Mouse (Mus musculus) hematopoietic stem cell, adult 5-6 weeks (primary cell): ENCODE measurements around the gene Rpl36. TPM values are rescaled to one million over a fixed set of nuclear protein-coding genes. Genes with fewer than 3 reads are reported as not detected.

ENCODE experiments used
- ATAC-seq, 2 experiments: fragments of 125-278 bp in 1 of 2; replicated peaks in 1 of 2; 2 replicates each; pipeline ENCODE4 v1.8.0; 2016 to 2017; ENCODE audit warnings: inconsistent platforms in 2 of 2, mild to moderate bottlenecking in 2 of 2, moderate number of reproducible peaks in 2 of 2, low read depth in 1 of 2, moderate TSS enrichment in 1 of 2; ENCODE audit not compliant: low FRiP score in 2 of 2, poor library complexity in 2 of 2, severe bottlenecking in 2 of 2, insufficient read depth in 1 of 2, low TSS enrichment in 1 of 2
- total RNA-seq: library from RNA; stranded (forward); fragments of 172-1452, 232-1000 nt; gene quantifications from 2 replicates; pipeline ENCODE4 v1.2.3, GENCODE M21; 2017

Rpl36 gene
- total RNA-seq = 2,030 and 2,370 TPM in 2 replicates

DNA sequence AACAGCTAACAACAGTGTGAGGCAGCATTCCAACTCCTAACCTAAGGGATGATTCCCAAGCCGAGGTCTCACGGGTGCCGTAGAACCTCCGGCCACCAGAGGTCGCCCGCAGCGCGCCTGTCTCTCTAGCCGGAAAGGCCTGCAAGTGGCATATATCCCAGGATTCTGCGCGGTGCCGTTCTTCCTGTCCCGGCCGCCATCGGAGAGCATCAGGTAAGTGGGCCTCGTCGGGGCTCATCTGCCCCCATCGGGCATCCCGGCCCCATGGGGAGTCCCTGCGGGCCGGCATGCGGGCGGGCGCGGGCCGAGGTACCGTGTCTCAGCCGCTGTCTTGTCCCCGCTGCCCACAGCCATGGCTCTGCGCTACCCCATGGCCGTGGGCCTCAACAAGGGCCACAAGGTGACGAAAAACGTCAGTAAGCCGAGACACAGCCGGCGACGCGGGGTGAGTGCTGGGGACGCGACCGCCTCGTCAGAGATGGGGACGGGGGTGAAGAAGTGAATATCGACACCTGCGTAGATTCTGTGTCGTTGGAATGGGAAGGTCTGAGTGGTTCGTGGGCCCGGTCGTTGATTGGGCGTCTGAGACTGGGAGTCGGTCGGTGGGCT lies at the start of gene Rpl36:
Gene Rpl36, plus strand, starts transcription at position 181 of the 609 bp plus-strand sequence.
- peak; percentile 46 to 69 for ATAC-seq

- no peak for ATAC-seq
Observed at GRCm38 (mm10) chr17:56566293-56566692, 46.9 kb upstream of the Rpl36 start.

DNA sequence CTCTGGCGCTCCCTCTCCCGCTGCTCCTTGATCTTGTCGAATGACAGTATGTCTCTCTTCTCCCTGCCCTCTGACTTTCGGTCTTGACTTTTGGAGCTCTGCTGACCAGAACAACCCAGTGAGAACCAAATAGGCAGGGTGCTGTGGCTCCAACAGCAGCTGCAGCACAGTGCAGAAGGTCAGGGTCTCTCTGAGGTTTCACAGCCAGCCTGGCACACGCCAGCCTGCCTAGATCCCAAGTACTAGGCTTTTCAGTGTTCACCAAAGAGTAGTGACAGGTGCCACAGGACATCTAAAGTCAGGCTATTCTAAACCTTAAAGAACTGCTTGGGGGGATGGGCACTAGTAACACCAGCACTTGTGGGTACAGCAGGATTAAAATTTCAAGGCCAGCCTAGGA lies 46.3 kb upstream of the Rpl36 start:
- no peak for ATAC-seq

DNA sequence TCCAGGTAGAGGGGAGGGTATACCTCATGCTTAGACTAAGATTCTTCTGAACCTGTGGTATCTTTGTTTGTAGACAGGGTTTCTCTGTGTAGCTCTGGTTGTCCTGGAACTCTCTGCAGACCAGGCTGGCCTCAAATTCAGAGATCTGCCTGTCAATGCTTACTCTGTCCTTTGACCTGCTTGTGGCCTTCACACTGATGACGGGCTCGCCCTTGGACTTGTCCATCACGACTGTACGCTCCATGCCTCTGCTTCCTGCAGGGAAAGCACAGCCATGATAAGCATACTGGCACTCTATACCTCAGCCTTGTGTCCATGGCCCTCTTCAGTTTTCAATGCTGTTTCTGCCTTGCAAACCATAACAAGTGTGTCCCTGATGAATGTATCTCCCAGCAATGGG lies 45.8 kb upstream of the Rpl36 start:
- no peak for ATAC-seq

DNA sequence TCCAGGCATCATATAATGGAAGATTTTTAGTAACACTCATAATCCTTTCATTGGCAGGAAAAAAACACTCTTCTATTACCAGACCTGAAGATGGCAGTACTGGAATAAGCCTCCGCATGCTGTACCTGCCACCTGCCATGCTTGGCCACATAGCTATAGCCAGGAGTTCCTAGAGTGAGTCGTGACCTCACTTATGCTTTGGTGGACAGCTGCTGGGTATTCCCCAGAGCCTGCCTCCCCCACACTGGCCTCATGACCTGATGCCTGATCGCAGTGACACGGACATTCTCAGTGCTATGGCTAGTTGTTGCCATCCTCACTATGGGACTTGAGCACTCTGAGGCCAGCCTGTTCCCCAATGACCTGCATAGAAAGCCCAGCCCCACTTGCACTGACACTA lies 42.9 kb upstream of the Rpl36 start:
- no peak for ATAC-seq

DNA sequence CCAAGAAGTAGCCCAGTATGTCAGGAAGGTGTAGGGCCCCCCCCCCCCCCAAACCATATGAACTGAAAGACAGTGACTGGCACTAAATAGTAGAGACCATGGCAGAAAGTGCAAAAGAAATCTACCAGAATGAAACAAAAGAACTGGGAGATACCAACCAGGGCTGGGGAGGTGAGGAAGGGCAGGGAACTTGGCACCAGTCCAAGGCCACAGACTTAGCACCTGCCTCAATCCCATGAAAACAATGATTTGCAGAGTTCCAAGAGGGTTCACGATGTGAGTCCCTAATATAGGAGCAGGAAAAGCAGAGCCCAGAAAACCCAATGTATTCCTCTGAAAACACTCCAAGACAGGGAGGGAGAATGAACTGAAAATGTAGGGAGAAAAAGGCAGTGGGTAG lies 41.1 kb upstream of the Rpl36 start:
- ATAC-seq = no peak

GRCm38 (mm10) chr17:56572939-56573338 lies 40.3 kb upstream of the Rpl36 start:
- ATAC-seq = no peak

- ATAC-seq = no peak
Observed at GRCm38 (mm10) chr17:56583071-56583470, 30.1 kb upstream of the Rpl36 start.

- ATAC-seq = peak; percentile 0 to 15; a peak in 3 of 4 replicates
Observed at GRCm38 (mm10) chr17:56583611-56584256, 29.5 kb upstream of the Rpl36 start.

DNA sequence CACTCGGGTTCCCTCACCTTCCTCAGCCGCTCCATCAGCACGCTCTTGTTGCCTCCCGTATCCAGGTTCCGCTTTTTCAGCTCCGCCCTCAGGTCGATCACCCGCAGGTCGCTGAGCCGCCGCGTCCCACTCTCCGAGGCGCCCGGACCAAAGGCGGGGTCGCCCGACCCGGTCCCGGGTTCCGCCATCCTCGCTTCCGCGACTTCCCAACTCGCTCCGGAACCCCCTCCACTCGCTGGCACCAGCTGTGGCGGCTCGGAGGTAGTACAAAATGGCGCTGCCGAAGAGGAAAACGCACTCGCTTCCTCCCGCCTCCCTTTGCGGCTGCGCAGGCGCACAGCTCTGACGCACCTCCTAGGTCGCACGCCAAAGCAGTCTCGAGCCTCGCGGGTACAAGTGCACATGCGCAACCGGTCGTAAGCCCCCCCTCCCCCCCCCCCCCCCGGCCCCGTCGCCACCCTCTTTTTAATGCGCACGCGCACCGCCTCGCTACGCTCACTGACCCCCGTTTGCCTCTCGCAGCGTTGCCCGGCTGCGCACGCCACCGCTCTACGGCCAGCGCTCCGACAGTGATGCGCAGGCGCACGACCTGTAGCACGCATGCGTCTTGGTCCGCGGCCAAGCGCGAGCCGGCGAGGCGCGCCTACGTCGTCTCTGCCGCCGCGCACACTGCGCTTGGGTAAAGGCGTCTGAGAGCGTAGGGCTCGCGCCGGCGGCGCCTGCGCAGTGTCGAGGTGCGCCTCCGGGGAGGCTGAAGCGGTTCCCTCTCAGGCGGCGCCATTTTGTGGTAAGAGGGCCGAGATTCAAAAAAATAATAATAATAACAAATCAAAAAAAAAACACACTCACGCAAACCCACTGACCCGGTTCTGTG lies 28.7 kb upstream of the Rpl36 start, which contains the start of the genes Safb2 and Safb:
Gene Safb2, minus strand, starts transcription at position 329 of the 874 bp plus-strand sequence.
Gene Safb, plus strand, starts transcription at position 569 of the 874 bp plus-strand sequence.
- ATAC-seq = peak; percentile 68 to 79

DNA sequence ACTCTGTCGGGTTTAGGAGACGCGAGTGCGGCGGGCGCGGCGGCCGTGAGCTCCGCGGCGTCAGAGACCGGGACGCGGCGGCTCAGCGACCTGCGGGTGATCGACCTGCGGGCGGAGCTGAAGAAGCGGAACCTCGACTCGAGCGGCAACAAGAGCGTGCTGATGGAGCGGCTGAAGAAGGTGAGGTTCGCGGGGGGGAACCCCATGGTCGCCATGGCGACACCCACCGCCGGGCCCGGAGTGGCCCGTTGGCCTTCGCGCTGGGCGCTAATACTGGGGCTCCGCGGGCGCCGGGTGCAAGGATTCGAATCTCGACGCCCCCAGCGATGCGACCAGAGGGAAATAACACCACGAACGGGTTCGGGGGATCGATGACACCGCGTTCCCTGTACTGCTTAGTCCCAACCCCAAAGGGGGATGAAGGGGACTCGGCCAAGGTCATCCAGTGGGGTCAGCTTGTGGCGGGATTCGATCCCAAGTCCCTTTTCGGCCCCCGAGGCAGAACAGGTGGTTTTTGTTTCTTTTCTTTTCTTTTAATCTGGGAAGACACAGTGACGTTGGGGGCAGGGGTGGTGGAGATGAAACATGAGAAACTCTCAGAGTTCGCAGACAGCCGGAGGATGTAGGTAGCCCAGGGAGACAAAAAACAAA lies 27.9 kb upstream of the Rpl36 start:
- peak; percentile 28 to 46 for ATAC-seq

GRCm38 (mm10) chr17:56587773-56588172 lies 25.4 kb upstream of the Rpl36 start:
- no peak for ATAC-seq

DNA sequence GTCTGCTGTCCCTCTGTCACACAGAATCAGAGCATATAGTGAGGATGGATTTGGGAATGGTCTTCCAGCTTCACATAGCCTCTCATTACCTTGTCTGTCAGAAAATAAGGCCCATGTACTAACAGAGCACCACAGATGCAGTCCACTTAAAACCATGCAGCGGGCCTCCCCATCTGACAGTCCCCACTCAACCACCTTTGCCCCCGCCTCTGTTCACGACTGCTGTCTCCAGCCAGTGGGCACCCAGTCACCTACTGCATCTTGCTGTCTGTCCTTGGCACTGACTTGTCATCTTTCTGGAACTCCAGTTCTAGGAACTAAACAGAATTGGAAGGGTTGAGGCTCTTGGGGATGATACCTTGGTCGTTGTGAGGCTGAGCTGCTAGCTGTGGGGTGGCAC lies 24.3 kb upstream of the Rpl36 start:
- ATAC-seq = no peak

DNA sequence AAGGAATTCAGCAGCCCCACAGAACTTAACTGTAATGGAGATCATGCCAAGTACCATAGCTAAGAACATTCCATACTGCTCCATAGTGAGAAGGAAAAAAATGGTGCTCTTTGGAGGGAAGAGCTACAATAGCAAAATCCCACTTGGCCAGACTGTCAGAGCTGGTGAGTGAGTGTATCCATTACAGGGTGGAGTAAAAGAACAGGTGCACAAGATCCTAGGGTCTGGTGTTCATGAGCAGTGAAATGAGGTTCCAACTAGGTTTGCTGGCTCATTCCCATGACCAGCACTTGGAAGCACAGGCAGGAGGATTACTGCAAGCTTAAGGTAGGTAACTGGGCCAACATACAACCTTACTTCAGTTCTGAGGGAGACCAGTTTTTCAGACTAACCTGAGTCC lies 20.7 kb upstream of the Rpl36 start:
- ATAC-seq = no peak

DNA sequence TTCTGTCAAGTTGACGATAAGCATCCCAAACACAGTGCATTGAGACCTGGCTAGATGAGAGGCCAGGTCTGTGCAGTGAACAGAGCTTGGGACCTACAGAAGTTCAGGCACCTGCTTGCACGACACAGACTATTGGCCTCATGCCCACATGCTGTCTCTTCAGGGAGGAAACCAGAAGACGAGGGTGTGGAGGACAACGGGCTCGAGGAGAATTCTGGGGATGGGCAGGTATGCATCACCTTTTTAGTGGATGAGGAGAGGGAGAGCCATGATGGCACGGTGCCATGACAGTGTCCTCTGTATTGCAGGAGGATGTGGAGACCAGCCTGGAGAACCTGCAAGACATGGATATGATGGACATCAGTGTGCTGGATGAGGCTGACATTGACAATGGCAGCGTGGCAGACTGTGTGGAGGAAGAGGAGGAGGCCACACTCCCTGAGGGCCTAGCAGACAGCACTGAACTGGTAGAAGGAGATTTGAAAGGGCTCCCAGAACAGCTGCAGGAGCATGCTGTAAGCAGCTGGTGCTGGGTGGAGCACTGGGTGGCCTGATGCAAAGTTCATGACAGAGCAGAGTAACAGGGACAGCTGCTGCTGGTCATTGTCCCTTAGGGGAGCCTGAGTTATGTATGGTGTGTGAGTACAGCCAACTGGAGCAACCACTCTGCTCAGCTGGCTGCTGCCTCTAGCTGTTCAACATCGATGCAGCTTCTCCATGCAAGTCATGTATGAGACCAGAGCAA lies 19.5 kb upstream of the Rpl36 start:
- no peak for ATAC-seq

DNA sequence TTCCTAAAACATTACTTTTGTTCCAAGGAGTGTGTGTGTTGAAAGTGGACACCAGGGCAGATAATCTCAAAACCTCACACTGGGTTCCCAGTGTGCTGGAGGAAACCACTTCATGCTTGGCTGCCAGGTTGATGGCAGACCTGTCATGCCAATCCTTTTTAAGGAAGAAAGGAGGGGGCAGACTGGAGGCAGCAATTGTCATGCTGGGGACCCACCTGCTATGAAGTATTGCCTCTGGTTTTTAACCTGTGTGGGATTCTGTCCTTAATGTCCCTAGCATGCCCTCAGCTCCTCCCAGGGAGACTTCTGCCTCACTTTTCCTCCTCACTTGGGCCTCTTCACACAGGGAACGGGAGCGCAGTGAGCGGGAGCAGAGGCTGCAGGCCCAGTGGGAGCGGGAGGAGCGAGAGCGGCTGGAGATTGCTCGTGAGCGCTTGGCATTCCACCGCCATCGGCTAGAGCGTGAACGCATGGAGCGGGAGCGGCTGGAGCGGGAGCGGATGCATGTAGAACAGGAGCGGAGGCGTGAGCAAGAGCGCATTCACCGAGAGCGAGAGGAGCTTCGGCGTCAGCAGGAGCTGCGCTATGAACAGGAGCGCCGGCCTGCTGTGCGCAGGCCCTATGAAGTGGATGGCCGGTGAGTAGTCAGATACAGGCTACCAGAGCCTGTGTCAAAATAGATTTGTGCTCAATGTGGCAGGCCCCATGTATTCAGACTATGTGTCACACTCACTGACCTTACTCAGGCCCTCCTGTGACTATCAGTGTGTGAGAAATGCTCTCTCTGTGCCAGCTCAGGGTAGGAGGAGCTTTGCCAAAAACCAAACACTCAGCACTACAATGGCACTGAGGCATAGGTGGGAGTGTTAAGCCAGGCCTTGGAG lies 9.8 kb upstream of the Rpl36 start:
- no peak for ATAC-seq
